Mouse (Mus musculus): Measurements from ENCODE around the gene Socs4. TPM values are rescaled to one million over a fixed set of nuclear protein-coding genes. Genes with fewer than 3 reads are reported as not detected.

The Socs4 gene
- polyA plus RNA-seq, 1 experiment from 2014 or later, result 3.8 TPM

Other genes starting within 250 kb of the Socs4 start
- gene Gch1, start 87.5 kb upstream of the Socs4 start, polyA plus RNA-seq (2015; fragmentation: Nextera tagmentation; extraction: Ambion mirVana), result 4.5 and 5.3 TPM in 2 replicates
- 34.7 and 38.3 TPM in 2 replicates for gene Wdhd1, start 74 bp upstream of the Socs4 start, polyA plus RNA-seq (2015; fragmentation: Nextera tagmentation; extraction: Ambion mirVana)
- 65.5 and 67.7 TPM in 2 replicates for gene Mapk1ip1l, start 21.3 kb downstream of the Socs4 start, polyA plus RNA-seq (2015; fragmentation: Nextera tagmentation; extraction: Ambion mirVana)
- gene Lgals3, start 90.8 kb downstream of the Socs4 start, polyA plus RNA-seq (2015; fragmentation: Nextera tagmentation; extraction: Ambion mirVana), result 26.8 and 36.0 TPM in 2 replicates
- 50.8 and 52.8 TPM in 2 replicates for gene Dlgap5, start 141.5 kb downstream of the Socs4 start, polyA plus RNA-seq (2015; fragmentation: Nextera tagmentation; extraction: Ambion mirVana)
- gene Fbxo34, start 173.5 kb downstream of the Socs4 start, polyA plus RNA-seq (2015; fragmentation: Nextera tagmentation; extraction: Ambion mirVana), result 20.9 and 21.8 TPM in 2 replicates

All from lung, embryonic 15.5 days (tissue).